In genomic region chr13:16435436-16435835, GRCm38 (mm10) we compare ENCODE assay signal across 17 mouse cellular contexts.
DNase-seq lines count a peak whose midpoint lies in the region; ATAC-seq and TF ChIP-seq lines count a peak whose summit lies in the region.
"Had no signal": no experiment of that assay in that cellular context is flagged by ENCODE, and none has a peak within 500 bp of the region (broad histone marks: within the 10 kb centered on the region; RNA-seq: fewer than 3 reads in every experiment).

No protein-coding gene starts in this region.

- no peak overlapping the region for H3K4me2 ChIP-seq in forebrain, embryonic 13.5 days
- H3K4me2 ChIP-seq in forebrain, embryonic 12.5 days, result no peak overlapping the region
- H3K4me2 ChIP-seq: heart, embryonic 13.5 days; hindbrain, embryonic 15.5 days had no signal

- TF ChIP-seq POLR2A in brain, embryonic 14.5 days (IDR thresholded peaks at IDR 0.05; ENCODE audit: borderline replicate concordance, extremely low read depth, insufficient read depth, insufficient read length, poor library complexity, severe bottlenecking), result no peak

- H3K4me1 ChIP-seq in forebrain, embryonic 13.5 days, result no peaks in the 10 kb centered on the region
- H3K4me1 ChIP-seq in forebrain, embryonic 12.5 days, result no peaks in the 10 kb centered on the region
- H3K4me1 ChIP-seq: embryonic facial prominence, embryonic 10.5 days; heart, embryonic 13.5 days; hindbrain, embryonic 15.5 days had no signal

- no peak overlapping the region for H3K9ac ChIP-seq in forebrain, embryonic 13.5 days
- H3K9ac ChIP-seq in forebrain, embryonic 12.5 days, result no peak overlapping the region
- H3K9ac ChIP-seq: heart, embryonic 13.5 days; hindbrain, embryonic 15.5 days had no signal

- TF ChIP-seq CTCF in brain, embryonic 14.5 days (IDR thresholded peaks at IDR 0.05; ENCODE audit: borderline replicate concordance, extremely low read depth, insufficient read depth, insufficient read length), result no peak

- H3K36me3 ChIP-seq in forebrain, embryonic 13.5 days (ENCODE audit: poor library complexity, severe bottlenecking), result no peaks in the 10 kb centered on the region
- no peaks in the 10 kb centered on the region for H3K36me3 ChIP-seq in forebrain, embryonic 12.5 days (replicated peaks)
- H3K36me3 ChIP-seq: embryonic facial prominence, embryonic 10.5 days; heart, embryonic 13.5 days; hindbrain, embryonic 15.5 days had no signal

- no peaks in the 10 kb centered on the region for H3K27me3 ChIP-seq in forebrain, embryonic 13.5 days
- H3K27me3 ChIP-seq in forebrain, embryonic 12.5 days, result no peaks in the 10 kb centered on the region
- H3K27me3 ChIP-seq: heart, embryonic 13.5 days; hindbrain, embryonic 15.5 days had no signal

- H3K9me3 ChIP-seq in forebrain, embryonic 13.5 days (replicated peaks), result no peaks in the 10 kb centered on the region
- no peaks in the 10 kb centered on the region for H3K9me3 ChIP-seq in forebrain, embryonic 12.5 days
- H3K9me3 ChIP-seq: embryonic facial prominence, embryonic 10.5 days; heart, embryonic 13.5 days; hindbrain, embryonic 15.5 days had no signal

- no peak overlapping the region for H3K27ac ChIP-seq in forebrain, embryonic 13.5 days
- no peak overlapping the region for H3K27ac ChIP-seq in forebrain, embryonic 12.5 days
- H3K27ac ChIP-seq: embryonic facial prominence, embryonic 10.5 days; heart, embryonic 13.5 days; hindbrain, embryonic 15.5 days had no signal

- 79% methylated on average over 2 of the region's 2 CpGs for WGBS in forebrain, embryonic 13.5 days
- WGBS in forebrain, embryonic 12.5 days, result 88% methylated on average over 2 of the region's 2 CpGs

- intact Hi-C loops in left cerebral cortex, postnatal 10 days (cut with DNase I), result no loop called here
- intact Hi-C loops in left cerebral cortex, postnatal 25 days (cut with DNase I), result no loop called here

- peak; percentile 77; the same call in 1 of the 2 replicates for ATAC-seq in forebrain, embryonic 13.5 days
- no peak for ATAC-seq in forebrain, embryonic 12.5 days (ENCODE audit: low FRiP score)

- DNase-seq in left cerebral cortex, postnatal 10 days (ENCODE audit: extremely low spot score in 1 of 2, low spot score in 2 of 2), result peak; percentile 7 to 18
- no peak for DNase-seq in left cerebral cortex, postnatal 25 days (ENCODE audit: low spot score in 2 of 2)
- peak; percentile 31 to 37 for DNase-seq in right cerebral cortex, postnatal 10 days (ENCODE audit: low spot score in 2 of 2)
- no peak for DNase-seq in right cerebral cortex, postnatal 25 days
- DNase-seq in brain, embryonic 14.5 days (ENCODE audit: low read depth), result peak; percentile 65
- no peak for DNase-seq in layer of hippocampus, postnatal 10 days (ENCODE audit: low spot score in 2 of 2)
- DNase-seq: adrenal gland, postnatal 10 days; B cell, adult 2 months; cerebellum, adult 18-20 months; cerebellum, adult 9-11 months; gastrocnemius, postnatal 14 days; heart, postnatal 36 days had no signal

- no peak overlapping the region for H3K4me3 ChIP-seq in forebrain, embryonic 13.5 days
- H3K4me3 ChIP-seq in forebrain, embryonic 12.5 days (replicated peaks), result no peak overlapping the region
- H3K4me3 ChIP-seq: embryonic facial prominence, embryonic 10.5 days; heart, embryonic 13.5 days; hindbrain, embryonic 15.5 days had no signal

Comparison
In these comparisons a context has a peak if more than half of its experiments do, and no peak if none do; other contexts are left out.
1. DNase-seq: peak in left cerebral cortex, postnatal 10 days (2 of 2), right cerebral cortex, postnatal 10 days (2 of 2) and brain, embryonic 14.5 days (single experiment); none in left cerebral cortex, postnatal 25 days (0 of 2), right cerebral cortex, postnatal 25 days (single experiment) and layer of hippocampus, postnatal 10 days (0 of 2).